Mouse (Mus musculus) heart, postnatal 36 days (tissue): ENCODE data around the gene Mgat3. TPM values are rescaled to one million over a fixed set of nuclear protein-coding genes. Genes with fewer than 3 reads are reported as not detected.

Experiments used
- DNase-seq, 2 experiments: peaks; one replicate each; pipeline ENCODE4 v3.0.0; 2021 to 2022
- intact Hi-C: fragments of 180-260 bp; cut with DNase I; formaldehyde crosslinking; loops from one replicate; pipeline ENCODE4 v1.15.1; 2025
- total RNA-seq, 2 experiments: library from RNA; stranded (reverse); gene quantifications; 2 replicates each; pipeline ENCODE4 v1.2.3; 2021

Mgat3 gene
- total RNA-seq, 2 experiments from 2014 or later = 1.3 to 1.7 TPM

GRCm38 (mm10) chr15:80147511-80147910 is 26.0 kb upstream of the Mgat3 start:
- no peak for DNase-seq
- intact Hi-C loops = no loop called here

GRCm38 (mm10) chr15:80148565-80148964 is 25.0 kb upstream of the Mgat3 start:
- no peak for DNase-seq
- intact Hi-C loops = no loop called here

GRCm38 (mm10) chr15:80149517-80149916 is 24.0 kb upstream of the Mgat3 start:
- no peak for DNase-seq
- intact Hi-C loops = no loop called here

GRCm38 (mm10) chr15:80152663-80153062 is 20.9 kb upstream of the Mgat3 start:
- DNase-seq = peak in 1 of 2 experiments; percentile 45
- intact Hi-C loops = no loop called here

GRCm38 (mm10) chr15:80153757-80154156 is 19.8 kb upstream of the Mgat3 start:
- no peak for DNase-seq
- intact Hi-C loops = no loop called here

GRCm38 (mm10) chr15:80155707-80156106 is 17.8 kb upstream of the Mgat3 start:
- intact Hi-C loops = no loop called here
- no peak for DNase-seq

- intact Hi-C loops = no loop called here
- DNase-seq = no peak
Measured at GRCm38 (mm10) chr15:80157197-80157943, 16.2 kb upstream of the Mgat3 start.

- no peak for DNase-seq
- intact Hi-C loops = no loop called here
Measured at GRCm38 (mm10) chr15:80158001-80158706, 15.4 kb upstream of the Mgat3 start.

- intact Hi-C loops = no loop called here
- no peak for DNase-seq
Measured at GRCm38 (mm10) chr15:80158707-80159090, 14.8 kb upstream of the Mgat3 start.

GRCm38 (mm10) chr15:80159286-80159901 is 14.1 kb upstream of the Mgat3 start:
- intact Hi-C loops = no loop called here
- DNase-seq = no peak

- intact Hi-C loops = no loop called here
- DNase-seq = no peak
Measured at GRCm38 (mm10) chr15:80160223-80160622, 13.3 kb upstream of the Mgat3 start.

- DNase-seq = no peak
- intact Hi-C loops = no loop called here
Measured at GRCm38 (mm10) chr15:80160726-80161125, 12.8 kb upstream of the Mgat3 start.

GRCm38 (mm10) chr15:80161199-80161598 is 12.3 kb upstream of the Mgat3 start:
- DNase-seq = no peak
- intact Hi-C loops = no loop called here

GRCm38 (mm10) chr15:80162401-80162964 is 11.0 kb upstream of the Mgat3 start:
- no peak for DNase-seq
- intact Hi-C loops = no loop called here

GRCm38 (mm10) chr15:80163274-80163673 is 10.2 kb upstream of the Mgat3 start:
- intact Hi-C loops = no loop called here
- no peak for DNase-seq

GRCm38 (mm10) chr15:80163716-80164115 is 9.8 kb upstream of the Mgat3 start:
- intact Hi-C loops = no loop called here
- no peak for DNase-seq

- no peak for DNase-seq
- intact Hi-C loops = no loop called here
Measured at GRCm38 (mm10) chr15:80165396-80165795, 8.1 kb upstream of the Mgat3 start.

GRCm38 (mm10) chr15:80169484-80169883 is 4.0 kb upstream of the Mgat3 start:
- intact Hi-C loops = no loop called here
- no peak for DNase-seq

GRCm38 (mm10) chr15:80170357-80170756 is 3.2 kb upstream of the Mgat3 start:
- DNase-seq = no peak
- intact Hi-C loops = no loop called here

GRCm38 (mm10) chr15:80171286-80171685 is 2.2 kb upstream of the Mgat3 start:
- intact Hi-C loops = no loop called here
- DNase-seq = no peak

- intact Hi-C loops = no loop called here
- no peak for DNase-seq
Measured at GRCm38 (mm10) chr15:80171791-80172190, 1.7 kb upstream of the Mgat3 start.
